In the genomic region with DNA sequence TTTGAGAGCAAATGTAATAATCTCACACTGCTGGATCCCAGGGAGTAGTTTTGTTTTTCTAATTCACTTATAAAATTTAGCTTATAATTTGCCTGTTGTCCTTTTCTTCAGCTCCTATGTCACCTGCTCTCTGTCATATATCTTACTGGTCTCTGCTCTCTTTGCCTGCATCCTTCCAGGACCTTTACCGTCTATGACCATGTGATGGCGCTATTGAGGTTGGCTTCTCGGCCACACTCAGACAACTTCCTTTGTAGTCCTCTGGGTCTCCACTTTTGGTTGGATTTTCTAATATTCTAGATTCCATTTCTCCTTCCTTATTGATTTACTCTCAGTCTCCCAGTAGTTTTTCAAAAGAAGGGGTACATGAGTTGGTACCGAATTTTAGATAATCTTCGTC, we compare ENCODE assay signal across 11 mouse cellular contexts.
A peak's percentile ranks its signal among the peaks of the same experiment; 100 is the strongest.
DNase-seq lines count a peak whose midpoint lies in the region; ATAC-seq and TF ChIP-seq lines count a peak whose summit lies in the region.
"Had no signal": no experiment of that assay in that cellular context is flagged by ENCODE, and none has a peak within 500 bp of the region (broad histone marks: within the 10 kb centered on the region; RNA-seq: fewer than 3 reads in every experiment).

No protein-coding gene starts in this region.

- no peak overlapping the region for H3K4me2 ChIP-seq in intestine, postnatal 0 days (replicated peaks; ENCODE audit: low read depth)
- H3K4me2 ChIP-seq in intestine, embryonic 15.5 days (replicated peaks), result no peak overlapping the region
- no peak overlapping the region for H3K4me2 ChIP-seq in hindbrain, embryonic 14.5 days (replicated peaks)
- H3K4me2 ChIP-seq in intestine, embryonic 16.5 days (ENCODE audit: low read depth, low read length), result no peak overlapping the region
- H3K4me2 ChIP-seq: embryonic facial prominence, embryonic 12.5 days; limb, embryonic 13.5 days had no signal

- no peaks in the 10 kb centered on the region for H3K36me3 ChIP-seq in intestine, postnatal 0 days (ENCODE audit: control insufficient read depth, insufficient read depth)
- H3K36me3 ChIP-seq in intestine, embryonic 15.5 days, result no peaks in the 10 kb centered on the region
- H3K36me3 ChIP-seq in E14TG2a.4 (ENCODE audit: insufficient read depth, low read length), result no peaks in the 10 kb centered on the region
- no peaks in the 10 kb centered on the region for H3K36me3 ChIP-seq in hindbrain, embryonic 14.5 days (replicated peaks; ENCODE audit: control insufficient read depth, insufficient read depth)
- no peaks in the 10 kb centered on the region for H3K36me3 ChIP-seq in intestine, embryonic 16.5 days (ENCODE audit: control insufficient read depth, insufficient read depth, low read length)
- H3K36me3 ChIP-seq: embryonic facial prominence, embryonic 12.5 days; limb, embryonic 13.5 days had no signal

- TF ChIP-seq CTCF in intestine, postnatal 0 days (IDR thresholded peaks at IDR 0.05; ENCODE audit: low read depth), result peak; percentile 27; the same call in 1 of the 2 replicates
- TF ChIP-seq CTCF in E14TG2a.4 (conservative IDR thresholded peaks at IDR 0.05; ENCODE audit: low read length), result peak; percentile 57
- TF ChIP-seq CTCF in cortical plate, adult 2 months (IDR thresholded peaks at IDR 0.05; ENCODE audit: extremely low read depth, insufficient read depth, low read length), result peak; percentile 60

- WGBS in intestine, postnatal 0 days, result 46% methylated on average over 5 of the region's 5 CpGs
- WGBS in intestine, embryonic 15.5 days, result 52% methylated on average over 5 of the region's 5 CpGs
- 53% methylated on average over 5 of the region's 5 CpGs for WGBS in hindbrain, embryonic 14.5 days
- 44% methylated on average over 5 of the region's 5 CpGs for WGBS in intestine, embryonic 16.5 days

- no peak for TF ChIP-seq POLR2A in cortical plate, adult 2 months (IDR thresholded peaks at IDR 0.05; ENCODE audit: extremely low read depth, insufficient read depth, low read length)

- no peak overlapping the region for H3K4me3 ChIP-seq in intestine, postnatal 0 days (ENCODE audit: low read depth, low read length)
- no peak overlapping the region for H3K4me3 ChIP-seq in intestine, embryonic 15.5 days (replicated peaks)
- no peak overlapping the region for H3K4me3 ChIP-seq in E14TG2a.4 (replicated peaks; ENCODE audit: low read length)
- H3K4me3 ChIP-seq in cortical plate, adult 2 months (ENCODE audit: insufficient read depth, low read length), result no peak overlapping the region
- H3K4me3 ChIP-seq in hindbrain, embryonic 14.5 days (replicated peaks; ENCODE audit: low read length), result no peak overlapping the region
- no peak overlapping the region for H3K4me3 ChIP-seq in intestine, embryonic 16.5 days (ENCODE audit: low read length)
- H3K4me3 ChIP-seq: embryonic facial prominence, embryonic 12.5 days; limb, embryonic 13.5 days had no signal

- DNase-seq in R1 (ENCODE audit: low read depth, low spot score), result peak; percentile 39
- no peak for DNase-seq in hindbrain, embryonic 14.5 days (ENCODE audit: low spot score)
- DNase-seq: gastrocnemius, postnatal 36 days had no signal

- no peak overlapping the region for H3K27ac ChIP-seq in intestine, postnatal 0 days (ENCODE audit: low read depth, low read length)
- no peak overlapping the region for H3K27ac ChIP-seq in intestine, embryonic 15.5 days
- H3K27ac ChIP-seq in cortical plate, adult 2 months (ENCODE audit: insufficient read depth, low read length), result no peak overlapping the region
- no peak overlapping the region for H3K27ac ChIP-seq in hindbrain, embryonic 14.5 days
- no peak overlapping the region for H3K27ac ChIP-seq in intestine, embryonic 16.5 days (ENCODE audit: low read length)
- H3K27ac ChIP-seq: embryonic facial prominence, embryonic 12.5 days; limb, embryonic 13.5 days had no signal

- H3K9me3 ChIP-seq in intestine, postnatal 0 days (ENCODE audit: control insufficient read depth), result no peaks in the 10 kb centered on the region
- no peaks in the 10 kb centered on the region for H3K9me3 ChIP-seq in intestine, embryonic 15.5 days
- H3K9me3 ChIP-seq in E14TG2a.4 (ENCODE audit: low read length), result no peaks in the 10 kb centered on the region
- H3K9me3 ChIP-seq in hindbrain, embryonic 14.5 days (ENCODE audit: control insufficient read depth, low read length), result no peaks in the 10 kb centered on the region
- H3K9me3 ChIP-seq in intestine, embryonic 16.5 days (ENCODE audit: control insufficient read depth, low read length), result no peaks in the 10 kb centered on the region
- H3K9me3 ChIP-seq: embryonic facial prominence, embryonic 12.5 days; limb, embryonic 13.5 days had no signal

- no peaks in the 10 kb centered on the region for H3K4me1 ChIP-seq in intestine, postnatal 0 days (replicated peaks; ENCODE audit: control insufficient read depth, insufficient read depth, low read length)
- no peaks in the 10 kb centered on the region for H3K4me1 ChIP-seq in intestine, embryonic 15.5 days (replicated peaks)
- 0 out of 2 replicates have a peak, but pooled peaks cover 6% of the 10 kb centered on the region for H3K4me1 ChIP-seq in E14TG2a.4 (replicated peaks; ENCODE audit: low read depth, low read length)
- H3K4me1 ChIP-seq in cortical plate, adult 2 months (ENCODE audit: control insufficient read depth, insufficient read depth, low read length), result no peaks in the 10 kb centered on the region
- no peaks in the 10 kb centered on the region for H3K4me1 ChIP-seq in hindbrain, embryonic 14.5 days (replicated peaks; ENCODE audit: control insufficient read depth, insufficient read depth, low read length)
- H3K4me1 ChIP-seq in intestine, embryonic 16.5 days (ENCODE audit: control insufficient read depth, insufficient read depth, low read length), result no peaks in the 10 kb centered on the region
- H3K4me1 ChIP-seq: embryonic facial prominence, embryonic 12.5 days had no signal

- no peaks in the 10 kb centered on the region for H3K27me3 ChIP-seq in intestine, postnatal 0 days (replicated peaks; ENCODE audit: control insufficient read depth, insufficient read depth, low read length)
- H3K27me3 ChIP-seq in intestine, embryonic 15.5 days (replicated peaks), result no peaks in the 10 kb centered on the region
- H3K27me3 ChIP-seq in E14TG2a.4 (ENCODE audit: insufficient read depth, low read length), result no peaks in the 10 kb centered on the region
- H3K27me3 ChIP-seq in hindbrain, embryonic 14.5 days (ENCODE audit: control insufficient read depth, insufficient read depth, low read length), result no peaks in the 10 kb centered on the region
- H3K27me3 ChIP-seq in intestine, embryonic 16.5 days (replicated peaks; ENCODE audit: control insufficient read depth, insufficient read depth, low read length), result no peaks in the 10 kb centered on the region
- H3K27me3 ChIP-seq: embryonic facial prominence, embryonic 12.5 days; limb, embryonic 13.5 days had no signal

- no peak overlapping the region for H3K9ac ChIP-seq in intestine, postnatal 0 days (ENCODE audit: low read depth, low read length)
- no peak overlapping the region for H3K9ac ChIP-seq in intestine, embryonic 15.5 days
- no peak overlapping the region for H3K9ac ChIP-seq in hindbrain, embryonic 14.5 days
- no peak overlapping the region for H3K9ac ChIP-seq in intestine, embryonic 16.5 days (ENCODE audit: low read depth, low read length)
- H3K9ac ChIP-seq: embryonic facial prominence, embryonic 12.5 days; limb, embryonic 13.5 days had no signal

- ATAC-seq in intestine, postnatal 0 days, result no peak
- no peak for ATAC-seq in intestine, embryonic 15.5 days
- no peak for ATAC-seq in hindbrain, embryonic 14.5 days (ENCODE audit: low FRiP score)
- no peak for ATAC-seq in intestine, embryonic 16.5 days
- no peak for ATAC-seq in granulocyte monocyte progenitor cell, adult 5-6 weeks (replicated peaks; ENCODE audit: poor library complexity, severe bottlenecking)
